Mouse (Mus musculus): Measurements from ENCODE around the gene Ttc7. TPM values are rescaled to one million over a fixed set of nuclear protein-coding genes. Genes with fewer than 3 reads are reported as not detected.
"Not testable (repeated sequence)": the region's sequence is repeated elsewhere in the genome, so short reads cannot be mapped to it uniquely, and the experiment has no call there.

Ttc7 gene
- total RNA-seq, 1 experiment from 2014 or later: 44.6 TPM

DNA sequence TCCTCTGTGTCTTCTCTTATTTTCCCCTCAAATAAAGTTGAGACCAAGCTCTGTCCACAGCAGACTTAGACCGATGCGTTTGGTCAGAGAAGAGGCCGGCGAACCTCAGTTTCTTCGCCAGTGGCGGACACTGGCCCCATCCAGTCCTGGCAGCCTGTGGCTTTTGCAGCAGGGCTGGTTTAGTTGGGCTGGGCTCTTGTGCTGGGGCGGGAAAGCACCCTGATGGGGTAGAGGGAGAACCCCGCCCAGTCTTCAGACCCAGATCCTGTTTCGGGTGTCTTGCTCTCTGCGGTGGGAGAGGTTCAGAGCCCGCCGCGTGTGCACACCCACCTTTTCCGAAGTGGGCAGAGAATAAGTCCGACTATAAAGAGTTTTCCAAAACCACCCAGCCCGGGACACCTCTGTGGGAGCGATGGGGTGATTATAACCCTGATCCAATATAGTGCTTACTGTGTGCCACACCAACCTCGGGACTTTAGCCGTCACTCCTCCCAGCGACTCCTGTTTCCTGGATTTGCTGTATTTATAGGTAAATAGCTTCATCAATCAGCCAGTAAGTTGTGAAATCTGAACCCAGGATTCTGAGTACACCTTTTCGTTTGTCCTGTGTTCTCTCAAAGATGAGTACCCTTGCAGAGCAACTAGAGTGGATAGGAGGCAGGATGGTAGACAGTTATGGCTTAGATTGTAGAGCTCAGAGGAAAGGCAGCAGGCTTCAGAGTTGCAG, 1.2 kb downstream of the Ttc7 start:
- peak; percentile 52 to 54 for ATAC-seq (replicated peaks in 1 of 2; ENCODE audit: insufficient read depth in 1 of 2, low FRiP score in 2 of 2, low TSS enrichment in 1 of 2, low read depth in 1 of 2, poor library complexity in 2 of 2, severe bottlenecking in 2 of 2)

DNA sequence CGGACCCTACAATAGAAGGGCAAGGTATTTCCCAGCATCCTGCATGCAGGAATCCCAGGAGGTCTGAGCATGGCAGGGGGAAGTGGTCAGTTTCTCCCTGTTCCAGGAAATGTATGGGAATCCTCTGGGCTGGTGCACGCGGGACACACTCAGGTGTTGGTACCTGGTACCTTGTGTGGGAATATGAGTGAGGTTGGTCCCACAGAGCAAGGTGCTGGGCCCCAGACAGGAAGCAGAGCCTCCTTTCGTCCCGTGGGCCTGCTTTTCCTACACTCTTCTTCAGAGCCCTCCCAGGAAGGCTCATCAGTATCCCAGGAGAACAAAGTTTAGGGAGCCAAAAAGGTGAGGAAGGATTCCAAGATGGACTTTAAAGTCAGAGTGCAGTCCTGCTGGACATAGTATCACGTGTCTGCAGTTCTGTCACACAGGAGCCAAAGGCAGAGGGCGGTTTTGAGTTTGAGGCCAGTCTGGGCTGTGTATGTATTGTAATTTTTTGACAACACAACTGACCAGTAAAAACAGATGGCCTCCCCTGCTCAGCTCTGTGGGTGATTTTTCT, 1.9 kb downstream of the Ttc7 start:
- ATAC-seq (replicated peaks in 1 of 2; ENCODE audit: insufficient read depth in 1 of 2, low FRiP score in 2 of 2, low TSS enrichment in 1 of 2, low read depth in 1 of 2, poor library complexity in 2 of 2, severe bottlenecking in 2 of 2): no peak

DNA sequence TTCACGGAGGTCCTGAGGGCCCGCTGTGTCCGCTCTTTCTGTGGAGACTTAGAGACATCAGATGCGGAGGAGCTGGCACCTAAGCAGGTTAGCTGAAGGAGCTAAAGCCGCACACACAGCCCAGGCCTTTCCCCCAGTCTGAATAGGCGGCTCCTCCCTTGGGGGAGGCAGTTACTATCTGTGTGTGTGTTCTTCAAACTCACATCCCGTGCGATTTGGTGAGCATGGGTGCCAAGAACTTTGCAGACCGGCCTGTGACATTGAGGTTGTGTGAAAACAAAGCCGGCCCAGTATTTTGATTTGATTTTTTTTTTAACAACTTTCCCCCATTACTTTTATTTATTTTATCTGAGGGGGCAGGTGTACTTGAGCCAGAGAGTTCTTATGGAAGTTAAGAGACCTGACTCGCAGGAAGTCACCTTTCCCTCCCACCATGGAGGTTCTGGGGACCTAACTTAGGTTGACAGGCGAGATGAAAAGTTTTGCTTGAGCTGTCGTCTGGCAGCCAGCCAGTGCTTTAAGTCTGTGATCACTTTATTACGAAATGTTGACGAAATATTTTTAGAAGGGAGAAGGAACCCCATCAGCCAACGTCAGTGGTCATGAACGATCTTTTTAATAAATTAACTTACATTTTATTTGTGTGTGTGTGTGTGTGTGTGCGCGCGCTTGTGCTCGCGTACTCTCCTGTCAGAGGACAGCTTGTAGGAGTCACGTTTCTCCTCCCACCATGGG, 3.2 kb downstream of the Ttc7 start:
- no peak for ATAC-seq (replicated peaks in 1 of 2; ENCODE audit: insufficient read depth in 1 of 2, low FRiP score in 2 of 2, low TSS enrichment in 1 of 2, low read depth in 1 of 2, poor library complexity in 2 of 2, severe bottlenecking in 2 of 2)

DNA sequence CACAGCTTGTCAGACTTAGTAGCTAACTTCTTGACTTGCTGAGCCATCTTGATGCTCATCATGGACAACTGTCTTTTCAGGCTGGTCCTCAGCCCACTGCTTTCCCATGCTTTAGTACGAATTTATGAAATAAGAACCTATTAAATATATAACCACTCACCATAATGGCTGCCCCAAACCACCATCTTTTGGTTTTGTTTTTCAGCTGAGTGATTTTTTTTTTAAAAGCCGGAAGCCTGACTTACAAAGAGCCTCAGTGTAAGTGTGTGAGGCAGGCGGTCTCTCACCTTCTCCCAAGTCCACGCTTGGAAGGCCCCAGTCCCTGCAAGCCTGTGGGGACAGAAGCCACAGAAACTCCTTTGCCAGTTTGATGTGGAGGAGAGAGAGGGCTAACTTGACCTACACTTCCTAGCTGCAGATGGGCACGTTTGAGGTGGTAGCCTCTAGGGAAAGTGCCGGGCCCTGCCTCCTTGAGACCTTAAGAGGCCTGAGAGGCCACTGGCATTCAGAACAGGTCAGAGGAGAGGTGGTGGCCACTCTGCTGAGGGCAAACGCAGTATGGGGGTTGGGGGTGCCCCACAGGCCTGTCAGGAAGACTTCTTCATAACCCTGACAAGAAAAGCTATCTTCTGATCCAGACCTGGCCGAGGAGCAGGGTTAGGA, 3.9 kb downstream of the Ttc7 start:
- no peak for ATAC-seq (replicated peaks in 1 of 2; ENCODE audit: insufficient read depth in 1 of 2, low FRiP score in 2 of 2, low TSS enrichment in 1 of 2, low read depth in 1 of 2, poor library complexity in 2 of 2, severe bottlenecking in 2 of 2)

- no peak for ATAC-seq (replicated peaks in 1 of 2; ENCODE audit: insufficient read depth in 1 of 2, low FRiP score in 2 of 2, low TSS enrichment in 1 of 2, low read depth in 1 of 2, poor library complexity in 2 of 2, severe bottlenecking in 2 of 2)
Observed at GRCm38 (mm10) chr17:87287197-87287777, 4.6 kb downstream of the Ttc7 start.

DNA sequence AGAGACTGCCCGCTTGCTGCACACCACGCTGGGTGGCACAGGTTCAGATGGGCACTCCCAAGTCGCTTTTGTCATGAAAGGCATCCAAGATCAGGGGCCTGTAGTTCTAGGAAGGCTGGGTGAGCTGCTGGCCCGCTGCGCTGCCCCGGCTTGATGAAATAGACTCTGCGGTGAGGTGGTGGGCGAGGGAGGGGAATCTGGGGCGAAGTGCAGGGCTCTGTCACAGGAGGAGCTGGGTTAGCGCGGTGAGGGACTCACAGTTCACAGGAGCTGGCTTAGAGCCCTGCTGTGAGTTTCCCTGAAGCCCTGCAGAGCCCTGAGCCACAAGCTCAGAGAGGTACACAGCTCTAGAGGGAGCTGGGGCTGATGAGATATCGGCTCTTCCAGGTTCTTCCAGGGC, 5.4 kb downstream of the Ttc7 start:
- ATAC-seq (replicated peaks in 1 of 2; ENCODE audit: insufficient read depth in 1 of 2, low FRiP score in 2 of 2, low TSS enrichment in 1 of 2, low read depth in 1 of 2, poor library complexity in 2 of 2, severe bottlenecking in 2 of 2): no peak

GRCm38 (mm10) chr17:87289367-87289766, 6.7 kb downstream of the Ttc7 start:
- ATAC-seq (replicated peaks in 1 of 2; ENCODE audit: insufficient read depth in 1 of 2, low FRiP score in 2 of 2, low TSS enrichment in 1 of 2, low read depth in 1 of 2, poor library complexity in 2 of 2, severe bottlenecking in 2 of 2): no peak

DNA sequence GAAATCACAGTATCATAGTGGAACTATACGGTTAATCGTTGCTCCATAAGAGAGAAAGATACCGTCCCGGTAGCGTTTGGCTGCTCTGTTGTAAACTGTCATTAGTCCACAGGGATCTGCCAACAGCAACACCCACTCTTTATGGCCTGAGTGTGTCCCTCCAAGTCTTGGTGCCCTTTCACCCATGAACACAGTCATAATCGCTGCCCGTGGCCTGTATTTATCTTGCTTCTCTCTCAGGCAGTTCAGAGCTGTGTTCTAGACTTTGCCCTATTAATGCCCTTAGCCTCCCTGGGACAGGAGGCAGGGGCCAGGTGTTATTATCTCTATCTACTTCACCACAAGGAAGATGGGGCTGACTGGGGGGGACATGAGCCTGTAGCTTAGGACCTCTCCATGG, 8.4 kb downstream of the Ttc7 start:
- no peak for ATAC-seq (replicated peaks in 1 of 2; ENCODE audit: insufficient read depth in 1 of 2, low FRiP score in 2 of 2, low TSS enrichment in 1 of 2, low read depth in 1 of 2, poor library complexity in 2 of 2, severe bottlenecking in 2 of 2)

GRCm38 (mm10) chr17:87291782-87292181, 9.1 kb downstream of the Ttc7 start:
- ATAC-seq (replicated peaks in 1 of 2; ENCODE audit: insufficient read depth in 1 of 2, low FRiP score in 2 of 2, low TSS enrichment in 1 of 2, low read depth in 1 of 2, poor library complexity in 2 of 2, severe bottlenecking in 2 of 2): no peak

DNA sequence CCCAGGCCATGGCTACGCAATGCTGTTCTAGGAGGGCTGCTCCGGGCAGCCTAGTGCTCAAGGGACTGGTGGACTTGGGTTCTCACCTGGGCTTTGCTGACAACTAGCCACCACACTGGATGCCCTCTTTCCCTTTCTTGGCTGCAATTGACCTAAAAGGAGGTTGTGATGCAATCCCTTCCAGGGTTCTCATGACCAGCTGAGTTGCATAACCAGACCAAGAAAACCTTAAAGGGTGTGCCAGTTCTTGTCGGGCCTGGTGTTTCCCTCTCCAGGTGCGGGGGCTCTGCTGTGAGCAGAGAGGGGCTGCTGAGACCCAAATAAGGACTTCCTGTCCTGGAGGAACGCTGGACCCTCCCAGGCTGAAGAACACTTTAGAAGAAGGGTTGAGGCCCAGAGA, 10.4 kb downstream of the Ttc7 start:
- ATAC-seq (replicated peaks in 1 of 2; ENCODE audit: insufficient read depth in 1 of 2, low FRiP score in 2 of 2, low TSS enrichment in 1 of 2, low read depth in 1 of 2, poor library complexity in 2 of 2, severe bottlenecking in 2 of 2): 0 out of 4 replicates have a peak, but pooled peaks of 1 of the 2 experiments have one; percentile 11

- no peak for ATAC-seq (replicated peaks in 1 of 2; ENCODE audit: insufficient read depth in 1 of 2, low FRiP score in 2 of 2, low TSS enrichment in 1 of 2, low read depth in 1 of 2, poor library complexity in 2 of 2, severe bottlenecking in 2 of 2)
Observed at GRCm38 (mm10) chr17:87295738-87296137, 13.1 kb downstream of the Ttc7 start.

GRCm38 (mm10) chr17:87296701-87297100, 14.0 kb downstream of the Ttc7 start:
- not testable (repeated sequence) for ATAC-seq (replicated peaks in 1 of 2; ENCODE audit: insufficient read depth in 1 of 2, low FRiP score in 2 of 2, low TSS enrichment in 1 of 2, low read depth in 1 of 2, poor library complexity in 2 of 2, severe bottlenecking in 2 of 2)

- peak; percentile 80 for ATAC-seq (replicated peaks in 1 of 2; ENCODE audit: insufficient read depth in 1 of 2, low FRiP score in 2 of 2, low TSS enrichment in 1 of 2, low read depth in 1 of 2, poor library complexity in 2 of 2, severe bottlenecking in 2 of 2)
Observed at GRCm38 (mm10) chr17:87298944-87299343, 16.3 kb downstream of the Ttc7 start.

DNA sequence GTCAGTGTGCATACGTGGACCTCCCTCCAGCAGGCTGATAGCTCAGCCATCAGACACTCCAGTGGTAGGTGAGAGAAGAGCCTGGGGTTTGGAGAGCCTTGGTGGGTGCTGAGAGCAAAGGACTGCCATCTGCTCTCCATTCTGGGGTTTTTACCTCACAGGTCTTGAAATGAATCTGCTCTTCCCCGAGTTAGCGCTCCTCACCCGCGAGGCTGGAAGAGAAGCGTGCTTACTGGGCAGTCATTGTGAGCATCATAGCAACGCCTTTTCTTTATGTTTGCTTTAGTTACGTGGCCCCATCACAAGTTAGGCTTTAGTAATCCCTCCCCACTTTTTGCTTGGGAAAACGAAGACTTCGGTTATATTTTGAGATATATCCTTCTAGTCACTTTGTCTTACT, 17.7 kb downstream of the Ttc7 start:
- no peak for ATAC-seq (replicated peaks in 1 of 2; ENCODE audit: insufficient read depth in 1 of 2, low FRiP score in 2 of 2, low TSS enrichment in 1 of 2, low read depth in 1 of 2, poor library complexity in 2 of 2, severe bottlenecking in 2 of 2)

DNA sequence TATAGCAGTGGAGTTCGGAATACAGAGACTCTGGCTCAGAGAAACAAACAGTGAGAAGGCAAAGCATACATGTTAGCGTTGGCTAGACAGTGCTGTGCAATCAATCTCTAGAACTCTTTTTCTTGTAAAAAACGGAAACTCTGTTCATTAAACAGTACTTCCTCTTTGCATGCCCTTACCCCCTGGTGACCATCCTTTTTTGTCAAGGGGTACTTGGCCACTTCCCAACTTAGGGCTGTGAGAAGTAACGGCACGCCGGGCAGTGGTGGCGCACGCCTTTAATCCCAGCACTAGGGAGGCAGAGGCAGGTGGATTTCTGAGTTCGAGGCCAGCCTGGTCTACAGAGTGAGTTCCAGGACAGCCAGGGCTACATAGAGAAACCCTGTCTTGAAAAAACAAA, 18.9 kb downstream of the Ttc7 start:
- ATAC-seq (replicated peaks in 1 of 2; ENCODE audit: insufficient read depth in 1 of 2, low FRiP score in 2 of 2, low TSS enrichment in 1 of 2, low read depth in 1 of 2, poor library complexity in 2 of 2, severe bottlenecking in 2 of 2): peak; percentile 30 to 34; a peak in 3 of 4 replicates

- peak; percentile 49 to 53 for ATAC-seq (replicated peaks in 1 of 2; ENCODE audit: insufficient read depth in 1 of 2, low FRiP score in 2 of 2, low TSS enrichment in 1 of 2, low read depth in 1 of 2, poor library complexity in 2 of 2, severe bottlenecking in 2 of 2)
Observed at GRCm38 (mm10) chr17:87302014-87302794, 19.5 kb downstream of the Ttc7 start.
